Mouse (Mus musculus): Measurements from ENCODE around the gene Usp9x.

DNA sequence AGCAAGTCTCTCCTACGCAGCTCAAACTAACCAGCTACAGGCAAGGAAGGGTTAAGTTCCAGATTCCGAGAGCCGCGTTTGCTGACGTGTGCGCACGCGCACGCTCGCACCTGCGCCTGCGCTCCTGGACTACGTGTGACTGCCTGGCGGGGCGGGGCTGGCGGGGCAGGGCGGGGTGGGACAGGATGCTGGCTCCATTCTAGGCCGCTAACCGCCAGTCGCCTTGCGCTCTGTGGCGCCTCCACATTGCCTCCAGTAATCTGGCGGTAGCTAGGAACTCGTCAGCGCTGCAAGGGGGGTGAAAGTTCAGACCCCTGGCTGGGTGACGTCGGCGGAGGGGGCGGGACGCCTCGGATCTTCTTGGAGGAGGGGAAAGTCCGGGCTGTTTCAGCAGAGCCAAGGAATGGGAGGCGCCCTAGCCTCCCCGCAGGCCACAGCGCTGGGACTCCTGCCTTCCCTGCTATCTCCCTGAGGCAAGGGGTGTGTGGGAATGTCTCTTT, 29.6 kb upstream of the Usp9x start:
- TF ChIP-seq POLR2A (IDR thresholded peaks at IDR 0.05; ENCODE audit: control insufficient read depth, extremely low read depth, insufficient read depth, low read length, poor library complexity) (0 out of 2 replicates have a peak, but pooled peaks have one; percentile 35), CTCF (IDR thresholded peaks at IDR 0.05; ENCODE audit: borderline replicate concordance, control insufficient read depth, extremely low read depth, insufficient read depth, low read length, poor library complexity) (no peak)

All from thymus, adult 2 months (tissue).